Mouse (Mus musculus) embryo, embryonic 11.5 days (tissue): ENCODE data around the gene Cep97.
A peak's percentile ranks its signal among the peaks of the same experiment; 100 is the strongest.
"Not testable (repeated sequence)": the region's sequence is repeated elsewhere in the genome, so short reads cannot be mapped to it uniquely, and the experiment has no call there.

ENCODE experiments used
- DNase-seq: peaks from one replicate; pipeline ENCODE4 v3.0.0-alpha.2; 2012; ENCODE audit warnings: low read depth, low spot score

Cep97 gene

GRCm38 (mm10) chr16:55934453-55935037 is at the start of gene Cep97:
TSS of gene Cep97 (minus strand) at chr16:55934855.
- DNase-seq, result peak; percentile 84

GRCm38 (mm10) chr16:55974903-55975285 is 40.2 kb upstream of the Cep97 start:
- no peak for DNase-seq

DNA sequence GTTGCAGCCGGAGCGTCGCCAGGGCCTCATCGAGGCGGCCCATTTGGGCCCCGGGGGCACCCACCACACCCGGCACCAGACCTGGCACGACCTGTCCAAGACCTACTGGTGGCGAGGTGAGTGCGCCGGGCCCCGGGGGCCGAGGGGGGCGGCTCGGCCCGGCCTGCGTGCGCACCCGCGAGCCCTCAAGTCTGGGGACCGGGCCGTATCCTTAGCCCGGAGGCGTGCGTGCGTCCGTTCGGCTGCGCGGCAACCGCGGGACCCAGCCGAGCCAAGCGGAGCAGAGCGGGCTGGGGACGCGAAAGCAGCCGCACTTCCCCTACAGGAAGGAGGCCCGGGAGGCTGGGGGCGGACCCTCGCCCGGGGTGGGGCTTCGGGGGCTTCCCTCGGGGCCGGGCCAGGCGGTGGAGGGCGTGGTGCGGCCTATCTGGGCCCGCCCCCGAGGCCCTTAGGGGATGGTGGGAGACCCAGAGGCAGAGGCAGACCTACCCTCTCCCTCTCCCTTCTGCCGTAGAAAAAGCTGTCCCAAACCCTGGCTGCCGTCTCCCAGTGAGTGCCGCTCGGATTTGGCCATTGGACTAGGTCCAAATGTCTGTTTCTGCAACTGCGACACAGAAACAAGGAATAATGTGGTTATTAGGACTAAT is 39.7 kb upstream of the Cep97 start:
- DNase-seq, result peak; percentile 65

- peak; percentile 99 for DNase-seq
These were observed 39.0 kb upstream of the Cep97 start, which contains the start of gene Zbtb11 for GRCm38 (mm10) chr16:55973431-55974255. TSS of gene Zbtb11 (plus strand) at chr16:55973883.

DNA sequence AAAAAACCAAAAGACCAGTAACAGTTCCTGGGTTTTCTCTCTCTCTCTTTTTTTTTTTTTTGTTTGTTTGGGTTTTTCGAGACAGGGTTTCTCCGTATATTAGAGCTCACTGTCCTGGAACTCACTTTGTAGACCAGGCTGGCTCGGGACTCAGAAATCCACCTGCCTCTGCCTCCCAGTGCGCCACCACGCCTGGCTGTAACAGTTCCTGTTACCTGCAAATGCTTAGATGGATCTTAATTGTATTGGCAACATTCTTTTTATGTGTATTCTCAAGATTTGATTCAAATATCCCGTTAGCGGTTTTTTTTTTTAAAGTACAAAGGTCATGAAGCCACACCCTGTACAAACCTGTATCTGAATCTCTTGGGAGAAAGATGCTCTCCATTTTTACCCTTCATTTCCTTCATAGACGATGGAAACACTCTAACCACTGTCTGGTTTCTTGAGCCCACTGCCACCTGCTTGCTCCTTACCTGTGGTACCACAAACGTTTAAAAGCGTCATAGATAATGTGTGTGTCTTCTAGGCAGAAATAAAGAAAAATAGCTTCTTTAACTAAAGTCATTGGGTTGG is 38.1 kb upstream of the Cep97 start:
- no peak for DNase-seq

GRCm38 (mm10) chr16:55971735-55972615 is 37.3 kb upstream of the Cep97 start:
- DNase-seq, result no peak

DNA sequence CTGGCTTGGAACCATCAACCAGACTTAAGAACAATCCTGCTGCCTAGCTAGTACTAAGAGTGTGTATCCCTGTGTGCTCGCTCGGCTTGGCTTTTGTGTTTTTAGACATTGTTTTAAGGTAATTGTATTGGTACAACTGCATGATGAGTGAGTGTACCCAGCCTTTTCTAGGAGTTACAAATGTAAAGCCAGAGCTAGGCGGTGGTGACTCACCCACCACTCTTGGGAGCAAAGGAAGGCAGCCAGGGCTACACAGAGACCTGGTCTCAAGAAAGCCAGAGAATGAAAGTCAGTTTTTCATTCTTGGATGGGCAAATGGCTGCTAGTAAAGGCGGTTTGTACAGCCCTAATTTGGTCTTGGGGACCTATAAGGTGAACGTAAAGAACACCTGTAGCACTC is 35.8 kb upstream of the Cep97 start:
- DNase-seq, result no peak

DNA sequence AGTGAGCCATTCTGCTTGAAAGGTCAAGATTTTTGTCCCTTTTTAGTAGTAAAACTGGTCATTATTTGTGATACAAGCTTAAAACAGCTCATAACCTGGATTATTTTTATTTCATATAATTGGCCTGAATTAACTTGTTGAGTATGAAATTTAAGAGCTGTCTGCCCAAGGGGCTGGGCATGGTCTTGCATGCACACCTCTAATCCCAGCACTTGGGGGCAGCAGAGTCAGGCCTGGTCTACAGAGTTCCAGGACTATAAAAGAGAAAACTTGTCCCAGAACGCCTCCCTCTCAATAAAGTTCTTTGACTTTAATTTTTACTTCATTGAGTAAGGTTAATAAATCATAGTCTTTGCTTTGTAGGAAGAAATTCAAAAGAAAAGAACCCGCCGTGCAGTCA is 34.5 kb upstream of the Cep97 start:
- DNase-seq, result peak; percentile 27

GRCm38 (mm10) chr16:55967221-55967620 is 32.6 kb upstream of the Cep97 start:
- DNase-seq, result no peak

DNA sequence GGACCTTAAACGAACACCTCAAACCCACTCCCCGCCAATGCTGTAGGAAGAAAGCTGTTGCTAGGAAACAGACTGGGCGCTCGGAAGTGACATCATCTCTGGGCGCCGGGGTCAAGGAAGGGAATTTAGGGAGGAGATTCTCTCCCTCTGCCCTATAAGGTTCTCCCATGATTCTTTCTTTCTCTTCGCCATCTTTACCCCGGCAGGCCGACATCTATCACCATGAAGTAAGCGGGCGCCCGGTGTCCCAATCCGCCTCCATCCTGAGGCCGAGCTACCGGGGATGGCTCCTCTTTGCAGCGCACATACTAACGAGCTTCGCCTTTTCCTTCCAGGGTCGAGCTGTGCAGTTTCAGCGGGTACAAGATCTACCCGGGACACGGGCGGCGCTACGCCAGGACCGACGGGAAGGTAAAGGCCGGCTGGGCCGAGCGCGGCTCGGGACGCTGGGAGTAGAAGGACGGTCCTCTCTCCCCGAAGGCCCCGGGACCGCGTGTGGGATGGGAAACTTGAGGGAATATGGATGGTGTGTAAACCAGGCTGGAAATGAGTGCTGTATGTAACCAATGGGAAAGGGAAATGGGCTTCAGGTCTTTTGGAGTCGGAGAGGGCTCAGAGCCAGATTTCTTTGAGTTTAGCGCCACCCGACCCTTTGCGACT is 31.7 kb upstream of the Cep97 start, which contains the start of gene Rpl24:
Rpl24 (plus strand) TSS at position 64 of the 660 bp plus-strand sequence.
- DNase-seq, result peak; percentile 90

DNA sequence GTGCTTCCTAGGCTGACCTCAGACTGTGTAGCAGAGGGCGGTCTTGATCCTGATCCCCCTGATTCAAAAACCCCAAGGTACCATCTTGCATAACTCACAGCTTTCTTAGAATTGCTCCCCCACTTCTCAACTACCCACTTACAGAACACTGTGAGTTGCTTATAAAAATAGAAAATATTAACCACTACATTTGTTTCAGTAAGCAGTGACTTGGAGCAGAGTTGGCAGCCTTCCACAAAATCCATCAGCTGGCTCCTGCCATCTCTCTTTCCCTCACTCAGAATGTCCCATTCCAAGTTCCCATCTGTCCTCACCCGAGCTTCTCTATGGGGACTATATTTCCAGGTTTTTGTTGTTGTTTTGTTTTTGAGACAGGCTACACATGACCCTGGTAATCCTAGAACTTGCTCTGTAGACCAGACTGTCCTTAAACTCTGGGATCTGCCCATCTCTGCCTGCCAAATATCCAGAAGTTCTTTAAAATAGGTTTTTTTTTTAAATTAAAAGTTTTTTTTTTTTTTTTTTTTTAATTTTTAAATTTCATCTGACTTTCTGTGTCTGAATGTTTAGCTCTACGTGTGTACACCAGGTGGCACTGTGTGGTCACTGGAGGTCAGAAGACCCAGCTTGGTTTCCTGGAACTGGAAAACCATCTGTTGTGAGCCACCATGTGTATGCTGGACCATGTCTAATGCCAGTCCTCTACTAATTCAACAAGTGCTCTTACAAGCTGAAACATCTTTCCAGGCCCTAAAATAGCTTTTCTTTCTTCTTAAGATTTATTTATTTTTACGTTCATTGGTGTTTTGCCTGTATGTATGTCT is 29.7 kb upstream of the Cep97 start:
- DNase-seq, result no peak

GRCm38 (mm10) chr16:55963068-55963467 is 28.4 kb upstream of the Cep97 start:
- not testable (repeated sequence) for DNase-seq

DNA sequence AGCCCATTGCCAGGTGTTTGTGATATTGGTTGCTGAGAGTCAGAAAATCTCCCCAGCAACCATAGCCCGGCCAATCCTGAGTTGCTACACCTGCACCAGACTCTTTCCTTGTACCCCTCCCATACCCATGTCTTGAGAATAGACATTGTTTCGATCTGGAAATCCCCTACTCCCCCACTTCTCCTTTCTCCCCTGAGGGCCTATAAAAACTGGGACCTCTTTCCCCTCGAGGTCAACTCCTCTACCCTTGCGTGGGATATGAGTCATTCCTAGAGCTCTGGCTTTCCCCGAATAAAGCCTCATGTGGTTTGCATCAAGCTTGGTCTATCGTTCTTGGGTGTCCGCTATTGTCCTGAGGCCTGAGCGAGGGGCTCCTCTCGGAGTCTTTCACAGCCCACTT is 19.5 kb upstream of the Cep97 start:
- not testable (repeated sequence) for DNase-seq

DNA sequence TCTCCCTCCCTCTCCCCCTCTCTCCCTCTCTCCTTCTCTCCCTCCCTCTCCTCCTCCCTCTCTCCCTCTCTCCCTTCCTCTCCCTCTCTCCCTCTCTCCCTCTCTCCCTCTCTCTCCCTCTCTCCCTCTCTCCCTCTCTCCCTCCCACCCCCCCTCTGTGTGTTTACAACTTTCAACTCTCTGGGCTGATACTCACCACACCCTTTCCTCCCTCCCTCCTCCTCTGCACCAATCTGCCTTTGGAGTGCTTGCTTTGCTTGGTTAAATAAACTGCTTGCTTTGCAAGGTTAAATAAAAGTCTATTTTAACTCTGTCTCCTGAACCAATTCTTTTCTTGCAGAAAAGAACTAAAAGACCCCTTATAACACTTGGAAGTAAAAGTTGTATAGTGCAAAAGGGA is 18.1 kb upstream of the Cep97 start:
- no peak for DNase-seq

DNA sequence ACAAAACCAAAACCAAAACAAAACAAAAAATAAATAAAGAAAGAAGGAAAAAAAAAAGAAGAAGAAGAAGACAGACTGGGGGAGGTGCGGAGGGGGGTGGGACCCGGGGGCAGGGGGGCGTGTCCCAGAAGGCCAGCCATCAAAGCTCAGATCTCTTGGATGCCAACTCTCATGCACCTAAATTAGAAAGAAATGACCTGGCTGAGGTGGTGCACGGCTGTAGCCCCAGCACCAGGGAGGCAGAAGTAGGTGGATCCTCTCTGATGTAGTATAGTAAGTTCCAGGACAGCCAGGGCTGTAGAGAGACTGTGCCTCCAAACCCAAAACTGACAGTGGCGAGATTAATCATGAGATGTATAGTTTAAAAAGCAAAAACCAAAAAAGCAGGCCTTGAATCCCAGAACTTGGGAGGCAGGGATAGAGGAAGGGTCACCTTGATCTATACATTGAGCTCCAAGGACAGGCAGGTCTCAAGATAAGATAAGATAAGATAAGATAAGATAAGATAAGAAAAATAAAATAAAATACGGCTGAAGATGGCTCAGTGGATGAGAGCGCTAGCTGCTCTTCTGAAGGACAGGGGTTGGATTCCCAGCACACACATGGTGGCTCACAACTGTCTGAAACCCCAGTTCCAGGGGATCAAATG is 17.1 kb upstream of the Cep97 start:
- DNase-seq, result no peak

GRCm38 (mm10) chr16:55950946-55951678 is 16.5 kb upstream of the Cep97 start:
- DNase-seq, result peak; percentile 72

DNA sequence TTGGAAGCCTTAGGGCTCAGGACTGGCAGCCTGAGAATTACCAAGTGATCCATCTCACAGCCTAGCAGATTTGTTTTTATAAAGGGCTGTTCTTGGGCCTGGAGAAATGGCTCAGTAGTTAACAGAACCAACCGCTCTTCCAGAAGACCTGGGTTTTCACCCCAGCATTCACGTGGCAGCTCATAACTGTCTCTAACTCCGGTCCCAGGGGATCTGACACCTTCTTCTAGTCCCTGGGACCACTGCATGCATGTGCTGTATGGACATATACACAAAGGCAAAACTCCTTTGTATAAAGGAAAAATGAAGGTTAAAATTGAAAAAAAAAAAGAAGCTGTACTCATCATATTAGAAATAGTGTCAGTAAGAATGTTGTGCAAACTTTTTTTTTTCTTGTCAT is 15.8 kb upstream of the Cep97 start:
- no peak for DNase-seq

GRCm38 (mm10) chr16:55948963-55949362 is 14.3 kb upstream of the Cep97 start:
- DNase-seq, result no peak
